Comparison of ENCODE assay signal across 24 mouse cellular contexts in genomic region chr11:57966630-57967029, GRCm38 (mm10). TPM values are rescaled to one million over a fixed set of nuclear protein-coding genes. Genes with fewer than 3 reads are reported as not detected.
A peak's percentile ranks its signal among the peaks of the same experiment; 100 is the strongest.
DNase-seq lines count a peak whose midpoint lies in the region; ATAC-seq and TF ChIP-seq lines count a peak whose summit lies in the region.
"Had no signal": no experiment of that assay in that cellular context is flagged by ENCODE, and none has a peak within 500 bp of the region (broad histone marks: within the 10 kb centered on the region; RNA-seq: fewer than 3 reads in every experiment).

No protein-coding gene starts in this region.

- H3K27me3 ChIP-seq in neural tube, embryonic 11.5 days (ENCODE audit: control insufficient read depth, insufficient read depth, low read length): no peaks in the 10 kb centered on the region
- H3K27me3 ChIP-seq in C2C12 (ENCODE audit: control insufficient read depth, insufficient read depth, insufficient read length): no peaks in the 10 kb centered on the region
- H3K27me3 ChIP-seq in CH12.LX (replicated peaks): no peaks in the 10 kb centered on the region
- H3K27me3 ChIP-seq: forebrain, embryonic 15.5 days; heart, embryonic 13.5 days had no signal

- no peak overlapping the region for H3K9ac ChIP-seq in neural tube, embryonic 11.5 days (ENCODE audit: low read length)
- H3K9ac ChIP-seq in CH12.LX (ENCODE audit: insufficient read depth, low read depth): no peak overlapping the region
- H3K9ac ChIP-seq: forebrain, embryonic 15.5 days; heart, embryonic 13.5 days; hindbrain, embryonic 14.5 days; liver, postnatal 0 days had no signal

- no peaks in the 10 kb centered on the region for H3K36me3 ChIP-seq in neural tube, embryonic 11.5 days (ENCODE audit: control insufficient read depth, insufficient read depth, low read length)
- no peaks in the 10 kb centered on the region for H3K36me3 ChIP-seq in C2C12 (ENCODE audit: control insufficient read depth, insufficient read depth)
- H3K36me3 ChIP-seq in CH12.LX (replicated peaks in 1 of 2; ENCODE audit: control insufficient read depth in 1 of 2, insufficient read depth in 1 of 2, low read length in 1 of 2): no peaks in the 10 kb centered on the region
- H3K36me3 ChIP-seq: forebrain, embryonic 15.5 days; heart, embryonic 13.5 days had no signal

- no peaks in the 10 kb centered on the region for H3K79me3 ChIP-seq in C2C12 (ENCODE audit: low read depth)

- WGBS in neural tube, embryonic 11.5 days: 81% methylated on average over 7 of the region's 7 CpGs

- no peak for ATAC-seq in neural tube, embryonic 11.5 days (ENCODE audit: insufficient read depth, low FRiP score, low TSS enrichment)
- no peak for ATAC-seq in megakaryocyte-erythroid progenitor cell, adult 5-6 weeks (replicated peaks; ENCODE audit: low FRiP score, low TSS enrichment, poor library complexity, severe bottlenecking)
- ATAC-seq: forebrain, embryonic 15.5 days; inflammation-experienced regulatory T-cells, adult 6 months; liver, postnatal 0 days; midbrain, embryonic 16.5 days had no signal

- in situ Hi-C loops in CH12.LX (cut with MboI; ENCODE audit: low pct_ligation_motif_present, low pct_unique_long_range_greater_than_20kb, low sequenced_read_pairs): no loop called here

- H3K79me2 ChIP-seq in C2C12 (ENCODE audit: control insufficient read depth, insufficient read depth) (no peaks in the 10 kb centered on the region), CH12.LX (replicated peaks; ENCODE audit: control insufficient read depth, extremely low read depth, insufficient read depth, poor library complexity, severe bottlenecking) (no peaks in the 10 kb centered on the region)

- H3K9me3 ChIP-seq in neural tube, embryonic 11.5 days (ENCODE audit: control insufficient read depth, low read length): no peaks in the 10 kb centered on the region
- peaks cover 10% of the 10 kb centered on the region for H3K9me3 ChIP-seq in CH12.LX (replicated peaks; ENCODE audit: low read length)
- H3K9me3 ChIP-seq: forebrain, embryonic 15.5 days; heart, embryonic 13.5 days had no signal

- peak; percentile 88 for TF ChIP-seq EP300 in CH12.LX (IDR thresholded peaks at IDR 0.05; ENCODE audit: low read length)

- no peak overlapping the region for H3ac ChIP-seq in C2C12 (ENCODE audit: control insufficient read depth, insufficient read length, low read depth)

- TF ChIP-seq RAD21 in CH12.LX (IDR thresholded peaks at IDR 0.05; ENCODE audit: low read depth, low read length): no peak

- no peak overlapping the region for H3K4me2 ChIP-seq in neural tube, embryonic 11.5 days (ENCODE audit: low read depth)
- no peak overlapping the region for H3K4me2 ChIP-seq in CH12.LX (ENCODE audit: insufficient read depth, low read depth, poor library complexity, severe bottlenecking)
- H3K4me2 ChIP-seq: forebrain, embryonic 15.5 days; heart, embryonic 13.5 days; hindbrain, embryonic 14.5 days; liver, embryonic 11.5 days had no signal

- DNase-seq in neural tube, embryonic 11.5 days (ENCODE audit: low spot score): peak; percentile 24
- no peak for DNase-seq in neural tube, embryonic 10.5 days (ENCODE audit: extremely low spot score, low spot score)
- DNase-seq in CH12.LX (ENCODE audit: extremely low read depth): peak; percentile 89
- peak; percentile 47 for DNase-seq in induced T-regulatory cell, adult 2 months (ENCODE audit: low read depth)
- no peak for DNase-seq in lung, postnatal 25 days (ENCODE audit: low spot score)
- DNase-seq: adrenal gland, postnatal 36 days; B cell, adult 2 months; cerebellum, adult 18-20 months; cerebellum, postnatal 10 days; heart, adult 2 months; heart, postnatal 10 days; kidney, adult 11 months; kidney, postnatal 14 days; layer of hippocampus, adult 9-11 months; liver, postnatal 0 days had no signal

- no peaks in the 10 kb centered on the region for H3K4me1 ChIP-seq in neural tube, embryonic 11.5 days (ENCODE audit: control insufficient read depth, insufficient read depth, low read length)
- peaks cover 4 to 49% of the 10 kb centered on the region in 2 experiments for H3K4me1 ChIP-seq in CH12.LX (ENCODE audit: control insufficient read depth in 1 of 2, insufficient read depth in 2 of 2)

- no peak overlapping the region for H3K27ac ChIP-seq in neural tube, embryonic 11.5 days (ENCODE audit: low read depth, low read length)
- H3K27ac ChIP-seq in CH12.LX (ENCODE audit: insufficient read depth, low read depth): peak overlapping the region; percentile 13; the same call in 1 of the 2 replicates
- H3K27ac ChIP-seq: forebrain, embryonic 15.5 days; heart, adult 2 months; heart, embryonic 13.5 days; hindbrain, embryonic 14.5 days; macrophage had no signal

- TF ChIP-seq CTCF in C2C12 (IDR thresholded peaks at IDR 0.05; ENCODE audit: control insufficient read depth, insufficient read depth, insufficient read length) (no peak), CH12.LX (conservative IDR thresholded peaks at IDR 0.05 in 1 of 2, IDR thresholded peaks at IDR 0.05 in 1 of 2; ENCODE audit: low read depth in 2 of 2, low read length in 2 of 2) (no peak)

- no peak overlapping the region for H3K4me3 ChIP-seq in neural tube, embryonic 11.5 days (ENCODE audit: low read depth, low read length)
- H3K4me3 ChIP-seq in C2C12 (ENCODE audit: insufficient read depth, poor library complexity, severe bottlenecking) (no peak overlapping the region), CH12.LX (replicated peaks in 1 of 3; ENCODE audit: low read depth in 2 of 3, low read length in 2 of 3, poor library complexity in 1 of 3) (no peak overlapping the region)
- H3K4me3 ChIP-seq: forebrain, embryonic 15.5 days; heart, adult 2 months; heart, embryonic 13.5 days had no signal

- dilution Hi-C loops in CH12.LX (cut with MboI; ENCODE audit: extremely low pct_ligation_motif_present, extremely low pct_unique_long_range_greater_than_20kb, low sequenced_read_pairs): no loop called here

- TF ChIP-seq POLR2A in CH12.LX (IDR thresholded peaks at IDR 0.05; ENCODE audit: low read depth, low read length): no peak

TF ChIP-seq in C2C12, 6 proteins besides CTCF, POLR2A, EP300 and RAD21:
- TF ChIP-seq CEBPB (IDR thresholded peaks at IDR 0.05; ENCODE audit: low read depth) (no peak), MYOD1 (IDR thresholded peaks at IDR 0.05; ENCODE audit: control insufficient read depth, insufficient read length, low read depth) (peak; percentile 81), FOSL1 (IDR thresholded peaks at IDR 0.05; ENCODE audit: insufficient read depth, low read length, poor library complexity, severe bottlenecking) (no peak)
TF ChIP-seq in C2C12: peak in this region for 1.

TF ChIP-seq in CH12.LX, 34 proteins besides CTCF, POLR2A, EP300 and RAD21:
- peak; percentile 97 for TF ChIP-seq BHLHE40 (IDR thresholded peaks at IDR 0.05; ENCODE audit: low read depth, low read length)
- peak; percentile 94 for TF ChIP-seq TCF12 (IDR thresholded peaks at IDR 0.05; ENCODE audit: low read depth, low read length)
- TF ChIP-seq MAFK (IDR thresholded peaks at IDR 0.05; ENCODE audit: insufficient replicate concordance, low read length): no peak
- peak; percentile 95 for TF ChIP-seq ETS1 (conservative IDR thresholded peaks at IDR 0.05; ENCODE audit: low read depth, low read length)
- 0 out of 2 replicates have a peak, but pooled peaks have one; percentile 40 for TF ChIP-seq MAX (IDR thresholded peaks at IDR 0.05; ENCODE audit: low read length)
- TF ChIP-seq JUN (IDR thresholded peaks at IDR 0.05; ENCODE audit: insufficient read depth, low read depth, low read length): no peak

RNA-seq across cellular contexts. Expression of gene Larp1, which starts 42.2 kb away (rescaled TPM):
- polyA plus RNA-seq in neural tube, embryonic 11.5 days (2014; fragmentation: Nextera tagmentation; extraction: Ambion mirVana): 19.8 and 22.7 TPM in 2 replicates
- polyA plus RNA-seq in C2C12 (2012; fragmentation: generic; extraction: Trizol) (59.4 TPM), CH12.LX (2012; ENCODE audit: insufficient read length, low read depth) (222 and 284 TPM in 2 replicates)
- total RNA-seq in CH12.LX (2012; rRNA removed) (94.1 and 106 TPM in 2 replicates), CH12.LX (2014; rRNA removed) (33.4 and 38.2 TPM in 2 replicates)
- 138 and 152 TPM in 2 replicates for total RNA-seq in megakaryocyte-erythroid progenitor cell, adult 5-6 weeks (2014; fragmentation: Nextera tagmentation)
- total RNA-seq in megakaryocyte-erythroid progenitor cell, adult 5-6 weeks (2017): 50.4 and 67.2 TPM in 2 replicates

Comparison
In these comparisons a context has a peak if more than half of its experiments do, and no peak if none do; other contexts are left out.
1. DNase-seq: peak in neural tube, embryonic 11.5 days (single experiment), CH12.LX (single experiment) and induced T-regulatory cell, adult 2 months (single experiment); none in neural tube, embryonic 10.5 days (single experiment) and lung, postnatal 25 days (single experiment).